16 mouse cellular contexts compared by ENCODE assay signal in the genomic region with DNA sequence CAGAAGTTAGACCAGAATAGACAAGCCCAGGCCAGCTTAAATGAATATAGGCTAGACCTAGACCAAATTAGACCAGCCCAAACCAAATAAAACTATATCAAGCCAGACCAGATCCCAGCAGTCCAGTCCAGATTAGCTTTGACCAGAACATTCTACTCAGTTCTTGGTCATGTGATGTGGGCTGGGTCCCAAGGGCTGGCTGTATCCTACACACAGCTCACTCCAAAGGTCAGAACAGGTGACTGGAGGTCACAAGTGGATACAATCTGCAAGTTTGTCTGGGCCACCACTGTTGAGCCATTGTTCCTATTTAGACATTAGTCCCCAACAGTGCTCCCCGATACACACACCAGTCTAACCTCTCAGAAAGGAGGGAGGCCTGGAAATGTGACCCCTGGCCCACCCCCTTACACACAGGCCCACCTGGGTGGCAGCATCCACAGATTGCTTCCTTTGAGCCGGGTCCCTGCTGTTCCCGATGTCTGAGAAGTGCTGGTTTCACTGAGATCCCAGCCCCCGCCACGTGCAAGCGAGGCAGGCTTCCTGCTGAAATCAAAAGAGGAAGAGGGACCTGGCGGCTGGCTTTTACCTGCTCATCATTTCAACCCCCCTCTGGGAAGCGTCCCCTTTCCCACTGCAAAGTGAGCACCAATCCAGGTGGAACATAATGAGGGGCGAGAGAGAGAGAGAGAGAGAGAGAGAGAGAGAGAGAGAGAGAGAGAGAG.
DNase-seq lines count a peak whose midpoint lies in the region; ATAC-seq and TF ChIP-seq lines count a peak whose summit lies in the region.
"Had no signal": no experiment of that assay in that cellular context is flagged by ENCODE, and none has a peak within 500 bp of the region (broad histone marks: within the 10 kb centered on the region; RNA-seq: fewer than 3 reads in every experiment).

No protein-coding gene starts in this region.

- no peak overlapping the region for H3K4me2 ChIP-seq in hindbrain, embryonic 13.5 days
- no peak overlapping the region for H3K4me2 ChIP-seq in midbrain, embryonic 15.5 days
- H3K4me2 ChIP-seq in heart, embryonic 11.5 days = no peak overlapping the region
- H3K4me2 ChIP-seq: embryonic facial prominence, embryonic 12.5 days; hindbrain, embryonic 14.5 days; liver, embryonic 13.5 days had no signal

- peaks cover 4% of the 10 kb centered on the region; the same call in 1 of the 2 replicates for H3K9me3 ChIP-seq in hindbrain, embryonic 10.5 days
- H3K9me3 ChIP-seq in hindbrain, embryonic 13.5 days = no peaks in the 10 kb centered on the region
- no peaks in the 10 kb centered on the region for H3K9me3 ChIP-seq in ES-E14 (ENCODE audit: control insufficient read depth, insufficient read depth, low read depth, low read length)
- no peaks in the 10 kb centered on the region for H3K9me3 ChIP-seq in midbrain, embryonic 15.5 days
- H3K9me3 ChIP-seq in heart, embryonic 11.5 days (replicated peaks; ENCODE audit: control insufficient read depth, low read length) = no peaks in the 10 kb centered on the region
- H3K9me3 ChIP-seq: embryonic facial prominence, embryonic 12.5 days; liver, embryonic 13.5 days had no signal

- in situ Hi-C loops in ES-E14 (cut with MboI; ENCODE audit: low sequenced_read_pairs in 2 of 2, unreplicated experiment in 2 of 2) = no loop called here

- H3K27ac ChIP-seq in hindbrain, embryonic 10.5 days = peak overlapping the region; percentile 75
- H3K27ac ChIP-seq in hindbrain, embryonic 13.5 days = no peak overlapping the region
- peak overlapping the region; percentile 63; the same call in 1 of the 2 replicates for H3K27ac ChIP-seq in ES-E14 (ENCODE audit: insufficient read depth, low read depth, low read length, poor library complexity, severe bottlenecking)
- peak overlapping the region; percentile 66 for H3K27ac ChIP-seq in midbrain, embryonic 15.5 days
- H3K27ac ChIP-seq in heart, embryonic 11.5 days (ENCODE audit: low read depth, low read length) = no peak overlapping the region
- H3K27ac ChIP-seq: embryonic facial prominence, embryonic 12.5 days; liver, embryonic 13.5 days had no signal

- 52% methylated on average over 9 of the region's 9 CpGs for WGBS in hindbrain, embryonic 10.5 days
- 60% methylated on average over 9 of the region's 9 CpGs for WGBS in hindbrain, embryonic 13.5 days
- 44% methylated on average over 9 of the region's 9 CpGs for WGBS in midbrain, embryonic 15.5 days
- WGBS in heart, embryonic 11.5 days (ENCODE audit: insufficient replicate concordance) = 52% methylated on average over 9 of the region's 9 CpGs

- peaks cover 13% of the 10 kb centered on the region; the same call in 1 of the 2 replicates for H3K27me3 ChIP-seq in hindbrain, embryonic 10.5 days (ENCODE audit: insufficient read depth, poor library complexity, severe bottlenecking)
- H3K27me3 ChIP-seq in hindbrain, embryonic 13.5 days = peaks cover 9% of the 10 kb centered on the region; the same call in 1 of the 2 replicates
- H3K27me3 ChIP-seq in midbrain, embryonic 15.5 days (replicated peaks) = no peaks in the 10 kb centered on the region
- H3K27me3 ChIP-seq in heart, embryonic 11.5 days (ENCODE audit: control insufficient read depth, insufficient read depth, low read length) = no peaks in the 10 kb centered on the region; the same call in 1 of the 2 replicates
- H3K27me3 ChIP-seq: embryonic facial prominence, embryonic 12.5 days had no signal

- no peaks in the 10 kb centered on the region for H3K36me3 ChIP-seq in hindbrain, embryonic 10.5 days
- no peaks in the 10 kb centered on the region for H3K36me3 ChIP-seq in hindbrain, embryonic 13.5 days
- H3K36me3 ChIP-seq in ES-E14 (ENCODE audit: control insufficient read depth, insufficient read depth, low read length, poor library complexity, severe bottlenecking) = peaks cover 2% of the 10 kb centered on the region; the same call in 1 of the 2 replicates
- H3K36me3 ChIP-seq in midbrain, embryonic 15.5 days (replicated peaks) = no peaks in the 10 kb centered on the region
- no peaks in the 10 kb centered on the region for H3K36me3 ChIP-seq in heart, embryonic 11.5 days (ENCODE audit: control insufficient read depth, insufficient read depth, low read length)
- H3K36me3 ChIP-seq: embryonic facial prominence, embryonic 12.5 days; liver, embryonic 13.5 days had no signal

- peaks cover 50% of the 10 kb centered on the region for H3K4me1 ChIP-seq in hindbrain, embryonic 10.5 days (replicated peaks)
- H3K4me1 ChIP-seq in hindbrain, embryonic 13.5 days (replicated peaks) = peaks cover 37% of the 10 kb centered on the region
- H3K4me1 ChIP-seq in ES-E14 (ENCODE audit: control insufficient read depth in 2 of 2, insufficient read depth in 2 of 2, low read length in 2 of 2, poor library complexity in 1 of 2) = peaks cover 0 to 41% of the 10 kb centered on the region in 2 experiments; a peak in 2 of 4 replicates
- peaks cover 38% of the 10 kb centered on the region for H3K4me1 ChIP-seq in midbrain, embryonic 15.5 days
- peaks cover 5% of the 10 kb centered on the region; the same call in 1 of the 2 replicates for H3K4me1 ChIP-seq in heart, embryonic 11.5 days (ENCODE audit: control insufficient read depth, insufficient read depth, low read length)
- H3K4me1 ChIP-seq: liver, embryonic 13.5 days; megakaryocyte, embryonic 14.5 days had no signal

- no peak for ATAC-seq in hindbrain, embryonic 13.5 days (ENCODE audit: low FRiP score)
- ATAC-seq in midbrain, embryonic 15.5 days (replicated peaks) = peak; percentile 25; the same call in 1 of the 2 replicates
- no peak for ATAC-seq in heart, embryonic 11.5 days (replicated peaks; ENCODE audit: insufficient number of reproducible peaks, low FRiP score, low TSS enrichment)

- no peak overlapping the region for H3K9ac ChIP-seq in hindbrain, embryonic 13.5 days
- H3K9ac ChIP-seq in ES-E14 (ENCODE audit: insufficient read depth, low read depth, low read length, poor library complexity, severe bottlenecking) = peak overlapping the region; percentile 53
- no peak overlapping the region for H3K9ac ChIP-seq in midbrain, embryonic 15.5 days
- no peak overlapping the region for H3K9ac ChIP-seq in heart, embryonic 11.5 days (ENCODE audit: low read depth, low read length)
- H3K9ac ChIP-seq: embryonic facial prominence, embryonic 12.5 days; hindbrain, embryonic 14.5 days; liver, embryonic 13.5 days had no signal

- H3K4me3 ChIP-seq in hindbrain, embryonic 10.5 days = no peak overlapping the region
- H3K4me3 ChIP-seq in hindbrain, embryonic 13.5 days = no peak overlapping the region
- no peak overlapping the region for H3K4me3 ChIP-seq in ES-E14 (ENCODE audit: insufficient read depth in 1 of 2, low read depth in 1 of 2, low read length in 2 of 2, poor library complexity in 1 of 2, severe bottlenecking in 1 of 2)
- no peak overlapping the region for H3K4me3 ChIP-seq in midbrain, embryonic 15.5 days
- H3K4me3 ChIP-seq in heart, embryonic 11.5 days (ENCODE audit: low read depth, low read length) = no peak overlapping the region
- H3K4me3 ChIP-seq: embryonic facial prominence, embryonic 12.5 days; liver, embryonic 13.5 days; megakaryocyte, embryonic 14.5 days had no signal

- no peak for DNase-seq in hindbrain, embryonic 10.5 days (ENCODE audit: low spot score)
- DNase-seq in A20 (ENCODE audit: low read depth, low spot score) (peak; percentile 61), ES-E14 (ENCODE audit: low read depth, low spot score) (no peak)
- no peak for DNase-seq in spleen, postnatal 4 days (ENCODE audit: low spot score in 2 of 2)
- DNase-seq: cerebellum, postnatal 36 days; kidney, adult 18-20 months; kidney, postnatal 14 days; layer of hippocampus, adult 9-11 months; liver, embryonic 13.5 days; right cerebral cortex, postnatal 25 days had no signal

TF ChIP-seq in ES-E14, 5 proteins besides CTCF, POLR2A, EP300 and RAD21:
- TF ChIP-seq MAFK (IDR thresholded peaks at IDR 0.05; ENCODE audit: insufficient read depth, low read depth, low read length) = no peak
- peak; percentile 73; the same call in 1 of the 2 replicates for TF ChIP-seq ZNF384 (IDR thresholded peaks at IDR 0.05; ENCODE audit: low read depth, low read length)

Comparison
In these comparisons a context has a peak if more than half of its experiments do, and no peak if none do; other contexts are left out.
1. H3K27ac ChIP-seq: peak in hindbrain, embryonic 10.5 days (single experiment), ES-E14 (single experiment) and midbrain, embryonic 15.5 days (single experiment); none in hindbrain, embryonic 13.5 days (single experiment) and heart, embryonic 11.5 days (single experiment).